Mouse (Mus musculus): ENCODE results near the gene Nhp2. TPM values are rescaled to one million over a fixed set of nuclear protein-coding genes. Genes with fewer than 3 reads are reported as not detected.
A peak's percentile ranks its signal among the peaks of the same experiment; 100 is the strongest.
"Not testable (repeated sequence)": the region's sequence is repeated elsewhere in the genome, so short reads cannot be mapped to it uniquely, and the experiment has no call there.

Gene Nhp2
- total and polyA plus RNA-seq, 3 experiments: 649 to 6,489 (median 739) TPM

- peaks cover 6 to 27% of the 10 kb centered on the region in 2 experiments for H3K4me1 ChIP-seq (ENCODE audit: control insufficient read depth in 1 of 2, insufficient read depth in 2 of 2, low read length in 2 of 2)
- H3K9ac ChIP-seq (ENCODE audit: control insufficient read depth, low read depth, low read length, poor library complexity, severe bottlenecking): peak overlapping the region; percentile 81
These were observed 3.4 kb upstream of the Nhp2 start for GRCm38 (mm10) chr11:51616113-51616512.

DNA sequence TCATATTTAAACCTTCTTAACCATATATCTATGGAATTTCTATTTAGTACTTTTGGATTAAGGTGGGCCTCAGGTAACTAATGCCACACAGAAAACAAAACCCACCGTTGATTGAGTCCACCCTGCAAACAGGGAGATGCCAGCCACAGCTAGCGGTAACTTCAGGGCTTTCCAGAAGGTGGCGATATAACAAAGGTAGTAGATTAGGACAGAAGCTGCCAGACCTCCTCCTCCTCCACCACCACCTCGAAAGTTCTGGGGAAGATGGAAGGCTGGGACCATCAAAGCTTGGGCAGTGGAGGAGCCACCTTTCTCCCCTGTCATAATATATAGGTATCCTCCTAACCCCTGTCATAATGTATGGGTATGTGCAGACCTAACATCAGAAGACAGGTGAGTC, 1.8 kb upstream of the Nhp2 start:
- TF ChIP-seq MYC (IDR thresholded peaks at IDR 0.05; ENCODE audit: low read depth, low read length) (no peak), GATA1 (IDR thresholded peaks at IDR 0.05; ENCODE audit: low read depth, low read length) (0 out of 2 replicates have a peak, but pooled peaks have one; percentile 7), SMC3 (IDR thresholded peaks at IDR 0.05; ENCODE audit: low read depth, low read length) (peak; percentile 95), TBP (IDR thresholded peaks at IDR 0.05; ENCODE audit: low read depth, low read length) (no peak; the same call in 1 of the 2 replicates), POLR2AphosphoS5 (IDR thresholded peaks at IDR 0.05; ENCODE audit: borderline replicate concordance, low read depth, low read length) (no peak), RAD21 (IDR thresholded peaks at IDR 0.05; ENCODE audit: low read depth, low read length) (peak; percentile 97), ETS1 (IDR thresholded peaks at IDR 0.05; ENCODE audit: low read depth, low read length) (no peak), ZC3H11A (IDR thresholded peaks at IDR 0.05; ENCODE audit: low read depth, low read length) (peak; percentile 96), MAZ (IDR thresholded peaks at IDR 0.05; ENCODE audit: low read depth, low read length) (no peak), SIN3A (IDR thresholded peaks at IDR 0.05; ENCODE audit: low read length) (no peak; the same call in 1 of the 2 replicates), UBTF (IDR thresholded peaks at IDR 0.05; ENCODE audit: borderline replicate concordance, insufficient read depth, low read depth, low read length) (no peak), ZMIZ1 (IDR thresholded peaks at IDR 0.05; ENCODE audit: low read depth, low read length) (no peak), MEF2A (IDR thresholded peaks at IDR 0.05; ENCODE audit: extremely low read depth, insufficient replicate concordance, low read depth, low read length, poor library complexity, severe bottlenecking) (no peak), BHLHE40 (IDR thresholded peaks at IDR 0.05; ENCODE audit: borderline replicate concordance, low read depth, low read length) (no peak), POLR2A (IDR thresholded peaks at IDR 0.05; ENCODE audit: control insufficient read depth in 1 of 2, insufficient read depth in 1 of 2, low read depth in 1 of 2, low read length in 2 of 2, poor library complexity in 1 of 2) (no peak), USF1 (IDR thresholded peaks at IDR 0.05; ENCODE audit: low read depth, low read length) (no peak), USF2 (IDR thresholded peaks at IDR 0.05; ENCODE audit: borderline replicate concordance in 1 of 2, insufficient read depth in 1 of 2, low read depth in 1 of 2, low read length in 2 of 2) (no peak), MYB (IDR thresholded peaks at IDR 0.05; ENCODE audit: low read depth, low read length) (no peak), ELF1 (IDR thresholded peaks at IDR 0.05; ENCODE audit: low read depth, low read length) (no peak), CHD2 (IDR thresholded peaks at IDR 0.05; ENCODE audit: low read length) (no peak), CTCF (IDR thresholded peaks at IDR 0.05 in 2 of 3, conservative IDR thresholded peaks at IDR 0.05 in 1 of 3; ENCODE audit: control insufficient read depth in 1 of 3, insufficient read depth in 1 of 3, low read depth in 2 of 3, low read length in 3 of 3, poor library complexity in 1 of 3, severe bottlenecking in 1 of 3) (peak; percentile 76 to 98 (median 91)), NRF1 (IDR thresholded peaks at IDR 0.05; ENCODE audit: insufficient read depth, low read depth, low read length, poor library complexity, severe bottlenecking) (no peak), TAL1 (IDR thresholded peaks at IDR 0.05; ENCODE audit: low read length) (no peak), HCFC1 (IDR thresholded peaks at IDR 0.05; ENCODE audit: low read depth, low read length) (no peak), ZNF384 (IDR thresholded peaks at IDR 0.05; ENCODE audit: low read depth, low read length) (peak; percentile 28; the same call in 1 of the 2 replicates), JUND (IDR thresholded peaks at IDR 0.05; ENCODE audit: low read depth, low read length) (no peak)
- Histone ChIP-seq H3K9me3 (replicated peaks; ENCODE audit: insufficient read depth, low read length) (no peaks in the 10 kb centered on the region), H3K4me3 (ENCODE audit: control insufficient read depth in 1 of 2, insufficient read depth in 1 of 2, low read depth in 2 of 2, low read length in 2 of 2) (no peak overlapping the region), H3K9ac (ENCODE audit: control insufficient read depth, low read depth, low read length, poor library complexity, severe bottlenecking) (peak overlapping the region; percentile 13; the same call in 1 of the 2 replicates), H3K27me3 (ENCODE audit: control insufficient read depth in 1 of 2, insufficient read depth in 2 of 2, low read length in 2 of 2) (no peaks in the 10 kb centered on the region), H3K79me2 (ENCODE audit: control insufficient read depth, insufficient read depth, low read length, poor library complexity) (peaks cover 33% of the 10 kb centered on the region), H3K36me3 (ENCODE audit: control insufficient read depth in 1 of 2, insufficient read depth in 2 of 2, low read length in 2 of 2) (peaks cover 4 to 25% of the 10 kb centered on the region in 2 experiments), H3K4me1 (ENCODE audit: control insufficient read depth in 1 of 2, insufficient read depth in 2 of 2, low read length in 2 of 2) (peaks cover 9 to 34% of the 10 kb centered on the region in 2 experiments), H3K27ac (ENCODE audit: control insufficient read depth, low read depth, low read length) (no peak overlapping the region)
- DNase-seq (ENCODE audit: low read depth, low spot score): peak; percentile 90

More at GRCm38 (mm10) chr11:51616113-51616512, 3.4 kb upstream of the Nhp2 start:
- not testable (repeated sequence) for H3K9me3 ChIP-seq (replicated peaks; ENCODE audit: insufficient read depth, low read length); DNase-seq (ENCODE audit: low read depth, low spot score); H3K27me3 ChIP-seq (ENCODE audit: control insufficient read depth in 1 of 2, insufficient read depth in 2 of 2, low read length in 2 of 2)
- peaks cover 0 to 14% of the 10 kb centered on the region in 2 experiments; a peak in 2 of 4 replicates for H3K36me3 ChIP-seq (ENCODE audit: control insufficient read depth in 1 of 2, insufficient read depth in 2 of 2, low read length in 2 of 2)
- peak overlapping the region; percentile 83 for H3K27ac ChIP-seq (ENCODE audit: control insufficient read depth, low read depth, low read length)
- TF ChIP-seq MAZ (IDR thresholded peaks at IDR 0.05; ENCODE audit: low read depth, low read length): 0 out of 2 replicates have a peak, but pooled peaks have one; percentile 12
- peak; percentile 47; the same call in 1 of the 2 replicates for TF ChIP-seq MAFK (IDR thresholded peaks at IDR 0.05; ENCODE audit: borderline replicate concordance, low read depth, low read length)
- TF ChIP-seq TBP (IDR thresholded peaks at IDR 0.05; ENCODE audit: low read depth, low read length): peak; percentile 81
- peak; percentile 80 for TF ChIP-seq ZNF384 (IDR thresholded peaks at IDR 0.05; ENCODE audit: low read depth, low read length)
- peak overlapping the region; percentile 54 to 71 for H3K4me3 ChIP-seq (ENCODE audit: control insufficient read depth in 1 of 2, insufficient read depth in 1 of 2, low read depth in 2 of 2, low read length in 2 of 2)
- peaks cover 18% of the 10 kb centered on the region for H3K79me2 ChIP-seq (ENCODE audit: control insufficient read depth, insufficient read depth, low read length, poor library complexity)

All from MEL (cell line).